Mouse (Mus musculus) heart, adult 2 months (tissue): ENCODE results near the gene Tnks2.

Experiments used
- CTCF ChIP-seq: fragments of 200-600 bp; IDR thresholded peaks from 2 replicates; pipeline ENCODE4 v1.8.1; 2022; ENCODE audit warnings: antibody characterized with exemption, mild to moderate bottlenecking, moderate library complexity
- EP300 ChIP-seq: fragments of 200-500 bp; IDR thresholded peaks from 2 replicates; pipeline ENCODE4 v1.6.1; 2011; ENCODE audit warnings: low read depth, low read length, control low read depth; ENCODE audit not compliant: insufficient read depth

- TF ChIP-seq EP300 (no peak), CTCF (no peak)
Measured at GRCm38 (mm10) chr19:36836035-36836434, 2.0 kb downstream of the Tnks2 start.
